Mouse (Mus musculus): Measurements from ENCODE around the gene C87436.
"Not testable (repeated sequence)": the region's sequence is repeated elsewhere in the genome, so short reads cannot be mapped to it uniquely, and the experiment has no call there.

C87436 gene

GRCm38 (mm10) chr6:86485943-86486640, 47.9 kb downstream of the C87436 start:
- DNase-seq (ENCODE audit: low spot score): no peak

- peak; percentile 83 for DNase-seq (ENCODE audit: low spot score)
Measured at GRCm38 (mm10) chr6:86487358-86488148, 49.4 kb downstream of the C87436 start.

- no peak for DNase-seq (ENCODE audit: low spot score)
Measured at GRCm38 (mm10) chr6:86488149-86488485, 49.9 kb downstream of the C87436 start.

GRCm38 (mm10) chr6:86489945-86490344, 51.8 kb downstream of the C87436 start:
- no peak for DNase-seq (ENCODE audit: low spot score)

- DNase-seq (ENCODE audit: low spot score): not testable (repeated sequence)
Measured at GRCm38 (mm10) chr6:86490413-86490812, 52.2 kb downstream of the C87436 start.

- DNase-seq (ENCODE audit: low spot score): no peak
Measured at GRCm38 (mm10) chr6:86493469-86494263, 55.5 kb downstream of the C87436 start.

- DNase-seq (ENCODE audit: low spot score): no peak
Measured at GRCm38 (mm10) chr6:86494767-86495166, 56.6 kb downstream of the C87436 start.

GRCm38 (mm10) chr6:86495661-86496060, 57.5 kb downstream of the C87436 start:
- DNase-seq (ENCODE audit: low spot score): no peak

- no peak for DNase-seq (ENCODE audit: low spot score)
Measured at GRCm38 (mm10) chr6:86496127-86496526, 58.0 kb downstream of the C87436 start.

GRCm38 (mm10) chr6:86496585-86496984, 58.4 kb downstream of the C87436 start:
- no peak for DNase-seq (ENCODE audit: low spot score)

GRCm38 (mm10) chr6:86497071-86497815, 59.1 kb downstream of the C87436 start:
- DNase-seq (ENCODE audit: low spot score): peak; percentile 55

- no peak for DNase-seq (ENCODE audit: low spot score)
Measured at GRCm38 (mm10) chr6:86497942-86498732, 60.0 kb downstream of the C87436 start.

GRCm38 (mm10) chr6:86499571-86500109, 61.5 kb downstream of the C87436 start:
- no peak for DNase-seq (ENCODE audit: low spot score)

GRCm38 (mm10) chr6:86503513-86503912, 65.3 kb downstream of the C87436 start:
- DNase-seq (ENCODE audit: low spot score): no peak

GRCm38 (mm10) chr6:86505671-86506070, 67.5 kb downstream of the C87436 start:
- peak; percentile 53 for DNase-seq (ENCODE audit: low spot score)

- DNase-seq (ENCODE audit: low spot score): no peak
Measured at GRCm38 (mm10) chr6:86506309-86506708, 68.1 kb downstream of the C87436 start.

GRCm38 (mm10) chr6:86507116-86507515, 68.9 kb downstream of the C87436 start:
- DNase-seq (ENCODE audit: low spot score): no peak

GRCm38 (mm10) chr6:86508736-86509135, 70.6 kb downstream of the C87436 start:
- no peak for DNase-seq (ENCODE audit: low spot score)

GRCm38 (mm10) chr6:86509194-86509865, 71.2 kb downstream of the C87436 start:
- no peak for DNase-seq (ENCODE audit: low spot score)

GRCm38 (mm10) chr6:86509866-86510200, 71.7 kb downstream of the C87436 start:
- DNase-seq (ENCODE audit: low spot score): no peak

Data from testis, postnatal 10 days (tissue).